Mouse (Mus musculus): ENCODE results near the gene Uhrf1bp1l.

DNA sequence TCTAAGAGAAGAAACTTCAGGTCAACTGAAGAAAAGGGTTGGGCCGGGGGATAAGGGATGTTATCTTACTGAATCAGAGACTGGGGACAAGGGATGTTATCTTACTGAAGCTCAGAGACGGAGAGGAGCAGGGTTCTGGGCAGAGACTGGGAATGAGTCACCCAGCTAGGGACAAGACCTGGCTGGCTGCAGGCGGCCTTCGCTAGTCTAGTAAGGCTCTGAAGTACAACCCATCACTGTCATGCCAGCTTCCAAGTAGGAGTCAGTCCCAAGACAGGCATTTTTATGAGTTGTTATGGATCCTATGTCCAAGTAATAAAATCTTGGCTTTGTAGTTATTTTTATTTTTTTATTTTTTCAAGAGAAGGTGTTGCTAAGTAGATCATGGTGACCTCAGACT is 1.5 kb upstream of the Uhrf1bp1l start:
- TF ChIP-seq POLR2A (IDR thresholded peaks at IDR 0.05; ENCODE audit: borderline replicate concordance, extremely low read depth, low read depth, low read length): no peak
- no peak for TF ChIP-seq CTCF (IDR thresholded peaks at IDR 0.05; ENCODE audit: insufficient read depth, low read length)

All from lung, adult 2 months (tissue).